Mouse (Mus musculus) kidney, adult 2 months (tissue): ENCODE data around the gene Fyn.

Source experiments
- CTCF ChIP-seq: fragments of 200-500 bp; conservative IDR thresholded peaks from 2 replicates; pipeline ENCODE4 v1.5.1; 2011; ENCODE audit warnings: low read depth, mild to moderate bottlenecking, control low read depth, low read length, moderate library complexity, mixed read lengths; ENCODE audit not compliant: insufficient read depth, insufficient read length
- POLR2A ChIP-seq: fragments of 200-500 bp; IDR thresholded peaks from one replicate; pipeline ENCODE4 v1.6.1; 2011; ENCODE audit warnings: low read depth, low read length, control low read depth

DNA sequence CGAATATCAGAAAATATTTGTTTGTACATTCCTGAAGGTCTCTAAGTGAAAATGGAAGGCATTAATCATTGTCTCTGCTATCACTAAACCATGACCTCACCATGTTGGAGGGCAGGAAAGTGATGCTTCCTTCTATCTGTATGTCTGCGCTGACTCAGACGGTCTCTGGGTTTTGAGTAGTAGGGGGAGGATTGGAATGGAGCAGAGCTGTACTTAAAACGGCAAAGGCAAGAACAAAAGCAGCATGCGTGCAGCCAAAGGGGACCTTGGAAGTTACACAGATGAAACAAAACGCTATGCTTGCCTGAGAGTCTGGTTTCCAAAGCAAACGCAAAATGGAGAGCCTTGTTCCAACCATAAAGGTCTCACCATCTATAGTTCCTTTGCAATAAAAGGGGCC, 202.4 kb downstream of the Fyn start:
- no peak for TF ChIP-seq CTCF
- TF ChIP-seq POLR2A = no peak
